Mouse (Mus musculus): ENCODE measurements around the gene Sag. TPM values are rescaled to one million over a fixed set of nuclear protein-coding genes. Genes with fewer than 3 reads are reported as not detected.

Gene Sag
- polyA plus RNA-seq, 1 experiment from 2014 or later, result 3.0 TPM

DNA sequence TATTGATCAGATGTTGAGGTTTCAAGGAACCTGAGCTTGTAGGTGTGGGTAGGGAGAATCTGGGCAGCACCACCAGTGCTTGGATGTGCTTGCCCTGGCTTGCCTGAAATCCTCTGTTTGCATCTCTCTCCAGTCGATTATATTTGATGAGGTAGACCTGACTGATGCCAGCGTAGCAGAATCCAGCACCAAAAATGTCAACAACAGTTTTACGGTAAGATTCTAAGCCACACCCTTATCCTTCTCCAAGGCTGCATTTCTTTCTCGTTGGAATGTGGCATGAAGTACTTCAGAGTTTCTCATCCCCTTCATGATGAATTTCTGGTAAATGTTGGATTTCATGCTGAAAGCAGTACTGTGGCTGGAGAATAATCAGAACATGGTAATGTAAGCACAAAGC is 78.2 kb downstream of the Sag start:
- no peak overlapping the region for H3K27ac ChIP-seq (replicated peaks)
- H3K4me3 ChIP-seq, result no peak overlapping the region
- H3K36me3 ChIP-seq, result 0 out of 2 replicates have a peak, but pooled peaks cover 4% of the 10 kb centered on the region
- peaks cover 6% of the 10 kb centered on the region; the same call in 1 of the 2 replicates for H3K4me1 ChIP-seq
- H3K9ac ChIP-seq (replicated peaks), result no peak overlapping the region
- H3K4me2 ChIP-seq (replicated peaks), result no peak overlapping the region
- WGBS, result 83% methylated on average over 4 of the region's 4 CpGs
- no peaks in the 10 kb centered on the region for H3K27me3 ChIP-seq
- H3K9me3 ChIP-seq, result no peaks in the 10 kb centered on the region
- no peak for ATAC-seq (ENCODE audit: low FRiP score, low read depth)

DNA sequence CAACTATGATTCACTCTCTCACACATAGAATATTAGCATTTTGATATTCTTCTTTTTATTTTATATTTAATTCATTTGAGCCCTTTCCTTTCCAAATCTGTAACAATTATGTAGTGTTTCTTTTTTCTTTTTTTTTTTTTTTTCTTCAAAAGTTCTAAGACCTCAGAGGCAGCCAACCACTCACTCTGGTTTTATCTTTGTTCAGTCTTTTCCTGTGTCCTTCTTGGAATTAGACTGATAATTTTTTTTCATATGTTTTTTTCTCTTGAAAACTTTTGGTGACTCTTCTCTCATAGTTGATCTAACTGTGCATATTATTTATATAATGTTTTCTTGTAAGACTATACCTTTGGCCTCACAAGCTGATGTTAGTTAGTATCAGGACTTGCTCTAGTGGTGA is 79.1 kb downstream of the Sag start:
- Histone ChIP-seq H3K27ac (replicated peaks) (no peak overlapping the region), H3K27me3 (no peaks in the 10 kb centered on the region), H3K4me3 (no peak overlapping the region), H3K4me1 (peaks cover 6% of the 10 kb centered on the region; the same call in 1 of the 2 replicates), H3K4me2 (replicated peaks) (no peak overlapping the region), H3K36me3 (0 out of 2 replicates have a peak, but pooled peaks cover 4% of the 10 kb centered on the region), H3K9ac (replicated peaks) (no peak overlapping the region), H3K9me3 (no peaks in the 10 kb centered on the region)
- ATAC-seq (ENCODE audit: low FRiP score, low read depth), result no peak

DNA sequence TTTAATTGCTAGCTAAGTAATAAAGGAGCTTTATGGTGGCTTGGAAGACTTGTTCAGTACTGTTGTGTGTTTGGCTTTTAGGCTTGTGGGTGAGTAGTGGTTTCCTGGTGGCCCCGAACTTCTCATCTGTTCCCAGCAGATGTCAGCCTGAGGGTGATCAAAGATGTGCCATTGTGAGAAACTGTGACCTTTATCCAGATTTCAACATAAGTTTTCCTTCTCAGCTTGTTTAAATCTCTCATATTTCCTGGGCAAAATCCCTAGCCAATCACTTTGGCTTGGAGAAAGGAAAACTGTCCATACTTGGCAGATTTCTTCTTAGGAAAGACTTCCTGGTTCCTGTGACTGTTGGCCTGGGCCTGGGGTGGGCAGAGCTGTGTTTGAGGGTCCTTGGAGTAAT is 87.5 kb downstream of the Sag start:
- H3K9me3 ChIP-seq, result no peaks in the 10 kb centered on the region
- 96% methylated on average over 1 of the region's 1 CpGs for WGBS
- H3K4me3 ChIP-seq, result no peak overlapping the region
- H3K27ac ChIP-seq (replicated peaks), result no peak overlapping the region
- no peaks in the 10 kb centered on the region for H3K27me3 ChIP-seq
- H3K4me2 ChIP-seq (replicated peaks), result no peak overlapping the region
- H3K36me3 ChIP-seq, result no peaks in the 10 kb centered on the region
- H3K4me1 ChIP-seq, result 0 out of 2 replicates have a peak, but pooled peaks cover 3% of the 10 kb centered on the region
- ATAC-seq (ENCODE audit: low FRiP score, low read depth), result no peak
- no peak overlapping the region for H3K9ac ChIP-seq (replicated peaks)

DNA sequence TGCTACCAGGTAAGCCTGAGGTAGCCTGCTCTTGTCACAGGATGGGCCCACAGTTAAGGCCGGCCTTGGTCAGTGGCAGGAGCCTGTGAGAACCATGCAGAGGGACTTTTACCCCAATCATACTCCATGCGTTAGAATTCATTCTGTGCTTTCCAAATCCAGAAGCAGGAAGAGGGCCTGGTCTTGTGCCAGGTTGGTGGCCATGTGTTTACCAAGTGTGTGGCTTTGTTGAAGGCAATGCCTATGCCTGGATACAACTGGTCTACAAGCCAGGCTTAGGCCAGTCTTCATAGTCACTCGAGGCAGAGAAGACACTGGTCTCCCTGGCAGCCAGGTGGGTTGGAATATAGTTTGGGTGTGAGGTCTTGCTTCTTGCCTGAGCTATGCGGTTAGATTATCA is 88.2 kb downstream of the Sag start:
- 0 out of 2 replicates have a peak, but pooled peaks cover 3% of the 10 kb centered on the region for H3K4me1 ChIP-seq
- H3K9ac ChIP-seq (replicated peaks), result no peak overlapping the region
- H3K4me2 ChIP-seq (replicated peaks), result no peak overlapping the region
- WGBS, result 91% methylated on average over 4 of the region's 4 CpGs
- no peaks in the 10 kb centered on the region for H3K36me3 ChIP-seq
- H3K9me3 ChIP-seq, result no peaks in the 10 kb centered on the region
- no peak overlapping the region for H3K27ac ChIP-seq (replicated peaks)
- no peaks in the 10 kb centered on the region for H3K27me3 ChIP-seq
- no peak for ATAC-seq (ENCODE audit: low FRiP score, low read depth)
- no peak overlapping the region for H3K4me3 ChIP-seq

DNA sequence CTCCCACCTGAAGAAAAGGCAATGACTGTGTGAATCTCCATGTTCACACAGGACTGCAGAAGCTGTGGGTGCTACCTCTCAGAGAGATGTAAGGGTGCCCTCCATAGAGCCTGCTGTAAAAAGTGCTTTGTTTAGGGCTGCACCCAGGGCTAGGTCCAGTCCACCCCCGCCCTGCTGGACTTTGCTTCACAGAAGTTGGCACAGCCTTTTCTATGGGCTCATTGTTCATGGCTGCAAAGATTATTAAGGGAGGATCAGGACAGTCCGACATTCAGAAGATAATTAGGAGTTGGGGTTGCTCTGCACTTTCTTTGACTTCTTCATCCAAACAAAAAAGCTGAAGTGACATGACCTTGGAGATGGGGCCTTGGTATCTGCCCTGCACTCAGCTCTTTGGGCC is 89.0 kb downstream of the Sag start:
- Histone ChIP-seq H3K4me2 (replicated peaks) (no peak overlapping the region), H3K27ac (replicated peaks) (no peak overlapping the region), H3K27me3 (no peaks in the 10 kb centered on the region), H3K9ac (replicated peaks) (no peak overlapping the region), H3K36me3 (no peaks in the 10 kb centered on the region), H3K9me3 (no peaks in the 10 kb centered on the region), H3K4me1 (0 out of 2 replicates have a peak, but pooled peaks cover 3% of the 10 kb centered on the region), H3K4me3 (no peak overlapping the region)
- 67% methylated on average over 2 of the region's 2 CpGs for WGBS
- no peak for ATAC-seq (ENCODE audit: low FRiP score, low read depth)

DNA sequence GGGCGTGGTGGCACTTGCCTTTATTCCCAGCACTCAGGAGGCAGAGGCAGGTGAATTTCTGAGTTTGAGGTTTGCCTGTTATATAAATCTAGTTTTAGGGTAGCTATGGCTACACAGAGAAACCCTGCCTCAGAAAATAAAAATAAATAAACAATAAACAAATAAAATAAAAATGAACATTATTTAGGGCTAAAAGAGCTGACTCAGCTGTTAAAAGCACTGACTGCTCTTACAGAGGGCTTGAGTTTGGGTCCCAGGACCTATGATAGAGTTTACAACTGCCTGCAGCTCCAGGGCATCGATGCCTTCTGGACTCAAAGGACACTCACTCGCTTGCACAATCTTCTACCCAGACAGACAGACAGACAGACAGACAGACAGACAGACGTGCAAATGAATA is 89.9 kb downstream of the Sag start:
- Histone ChIP-seq H3K4me3 (no peak overlapping the region), H3K36me3 (no peaks in the 10 kb centered on the region), H3K27me3 (no peaks in the 10 kb centered on the region), H3K4me1 (0 out of 2 replicates have a peak, but pooled peaks cover 3% of the 10 kb centered on the region), H3K9ac (replicated peaks) (no peak overlapping the region), H3K27ac (replicated peaks) (no peak overlapping the region), H3K9me3 (no peaks in the 10 kb centered on the region), H3K4me2 (replicated peaks) (no peak overlapping the region)
- 93% methylated on average over 4 of the region's 4 CpGs for WGBS
- no peak for ATAC-seq (ENCODE audit: low FRiP score, low read depth)

Other genes starting within 250 kb of the Sag start
- gene Ngef, start 229.8 kb upstream of the Sag start, polyA plus RNA-seq (2016; fragmentation: Nextera tagmentation; extraction: Ambion mirVana), result 4.0 and 5.5 TPM in 2 replicates
- 2.9 and 3.0 TPM in 2 replicates for gene Inpp5d, start 183.4 kb upstream of the Sag start, polyA plus RNA-seq (2016; fragmentation: Nextera tagmentation; extraction: Ambion mirVana)
- gene Atg16l1, start 47.8 kb upstream of the Sag start, polyA plus RNA-seq (2016; fragmentation: Nextera tagmentation; extraction: Ambion mirVana), result 53.6 and 55.4 TPM in 2 replicates
- gene Dgkd, start 49.6 kb downstream of the Sag start, polyA plus RNA-seq (2016; fragmentation: Nextera tagmentation; extraction: Ambion mirVana), result 39.2 and 41.7 TPM in 2 replicates
- 35.5 and 36.8 TPM in 2 replicates for gene Usp40, start 204.9 kb downstream of the Sag start, polyA plus RNA-seq (2016; fragmentation: Nextera tagmentation; extraction: Ambion mirVana)